Mouse (Mus musculus) kidney, adult 2 months (tissue): ENCODE measurements around the gene Klf12.

Experiments used
- CTCF ChIP-seq: fragments of 200-500 bp; conservative IDR thresholded peaks from 2 replicates; pipeline ENCODE4 v1.5.1; 2011; ENCODE audit warnings: low read depth, mild to moderate bottlenecking, control low read depth, low read length, moderate library complexity, mixed read lengths; ENCODE audit not compliant: insufficient read depth, insufficient read length
- POLR2A ChIP-seq: fragments of 200-500 bp; IDR thresholded peaks from one replicate; pipeline ENCODE4 v1.6.1; 2011; ENCODE audit warnings: low read depth, low read length, control low read depth

- TF ChIP-seq CTCF (no peak), POLR2A (no peak)
These were observed 10.3 kb downstream of the Klf12 start for GRCm38 (mm10) chr14:100274179-100274578.
